Mouse (Mus musculus): ENCODE data around the gene Carmil1. TPM values are rescaled to one million over a fixed set of nuclear protein-coding genes. Genes with fewer than 3 reads are reported as not detected.

Gene Carmil1
- total RNA-seq (2023): 3.8 TPM

DNA sequence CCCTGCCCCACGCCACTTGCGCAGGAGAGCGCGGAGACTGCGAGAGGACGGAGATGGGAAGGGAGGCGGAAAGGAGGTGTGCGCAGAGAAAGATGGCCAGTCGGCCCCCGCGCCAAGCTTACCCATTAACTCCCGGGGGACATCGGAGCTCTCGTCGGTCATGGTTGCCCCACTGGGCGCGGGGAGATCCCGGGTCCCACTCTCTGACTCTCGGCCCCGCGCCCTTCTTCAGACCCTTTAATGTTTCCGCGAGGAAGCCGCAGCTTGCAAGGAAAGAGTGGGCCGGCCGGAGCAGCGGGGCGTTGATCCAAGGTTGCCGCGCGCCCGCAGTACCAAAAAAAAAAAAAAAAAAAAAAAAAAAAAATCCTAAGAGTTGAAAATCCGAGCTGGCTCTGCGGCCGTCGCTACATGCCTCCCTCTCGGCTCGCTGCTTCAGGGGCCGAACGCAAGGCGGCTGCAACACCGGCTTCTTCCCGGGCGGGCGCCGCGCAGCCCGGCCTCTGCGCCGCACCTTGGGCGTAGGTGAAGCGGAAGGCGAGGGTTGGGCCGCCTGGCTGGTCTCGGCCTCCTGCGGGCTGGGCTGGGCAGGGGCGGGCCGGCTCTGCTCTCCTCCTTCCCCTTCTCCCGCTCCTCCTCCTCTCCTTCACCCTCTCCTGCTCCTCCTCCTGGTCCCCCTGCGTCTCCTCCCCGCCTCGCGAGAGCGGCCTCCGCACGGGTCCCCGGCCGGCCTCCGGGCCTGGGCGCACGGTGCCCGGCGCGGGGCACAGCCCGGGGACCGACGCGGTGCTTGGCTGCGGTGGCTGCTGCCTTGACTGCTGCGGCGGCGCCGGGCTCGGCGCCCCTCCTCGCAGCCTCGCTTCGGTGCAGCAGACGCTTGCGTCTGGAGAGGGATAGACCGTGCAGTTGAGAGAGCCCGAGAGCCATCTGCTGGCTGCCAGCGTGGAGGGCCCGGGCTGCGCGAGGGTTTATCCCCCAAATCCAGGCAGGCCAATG lies at the start of gene Carmil1:
TSS of gene Carmil1 (minus strand) at position 357 of the 993 bp plus-strand sequence.

DNA sequence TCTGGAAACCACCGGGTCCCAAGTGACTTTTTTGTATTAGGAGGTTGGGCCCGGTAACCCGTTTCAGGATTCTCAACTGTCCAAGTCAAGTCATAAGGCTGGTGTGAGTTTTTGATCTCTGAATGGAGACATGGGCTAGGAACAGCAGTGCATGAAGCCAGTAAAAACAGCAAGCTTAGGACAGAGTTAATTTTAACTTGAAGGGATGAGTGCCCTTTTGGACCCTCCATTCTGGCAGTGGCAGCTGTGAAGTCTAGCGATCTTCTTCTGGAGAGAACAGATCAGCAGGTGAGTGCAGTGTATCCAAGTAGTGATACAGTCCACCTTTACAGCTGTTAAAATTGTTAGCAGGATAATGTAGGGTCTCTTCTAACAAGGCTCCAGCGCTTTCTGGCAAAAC lies 46.6 kb upstream of the Carmil1 start, which contains the start of gene Cmah:
TSS of gene Cmah (plus strand) at position 204 of the 400 bp plus-strand sequence.

DNA sequence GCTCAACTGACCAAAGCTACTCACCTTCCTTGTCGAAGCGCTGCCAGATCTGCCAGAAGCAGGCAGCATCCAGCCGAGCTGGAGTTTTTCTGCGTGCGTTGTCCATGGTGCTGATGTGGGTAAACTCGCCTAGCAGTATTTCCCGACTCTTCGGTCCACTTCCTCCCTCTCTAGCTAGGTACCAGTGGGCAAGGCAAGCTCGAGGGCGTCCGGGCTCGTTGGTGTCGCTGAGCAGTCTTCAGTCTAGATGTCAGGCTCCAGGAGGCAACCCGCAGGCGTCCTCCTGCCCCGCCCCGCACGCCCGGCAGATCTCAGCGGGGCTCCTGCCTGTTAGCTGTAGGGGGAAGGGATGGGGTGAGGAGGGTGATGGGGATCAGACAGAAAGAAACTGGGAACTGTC lies 289.7 kb downstream of the Carmil1 start, which contains the start of gene Scgn:
TSS of gene Scgn (minus strand) at position 287 of the 400 bp plus-strand sequence.

Other genes starting within 250 kb of the Carmil1 start
- 197 TPM for gene Cmah, start 46.6 kb upstream of the Carmil1 start, total RNA-seq (2023)